Comparison of ENCODE assay signal across 8 mouse cellular contexts in genomic region chr6:145276265-145276780, GRCm38 (mm10). TPM values are rescaled to one million over a fixed set of nuclear protein-coding genes. Genes with fewer than 3 reads are reported as not detected.
DNase-seq lines count a peak whose midpoint lies in the region; ATAC-seq and TF ChIP-seq lines count a peak whose summit lies in the region.

No protein-coding gene starts in this region.

- peak overlapping the region; percentile 37; the same call in 1 of the 2 replicates for H3K27ac ChIP-seq in liver, embryonic 14.5 days
- no peak overlapping the region for H3K27ac ChIP-seq in stomach, embryonic 14.5 days (ENCODE audit: low read length)

- no peaks in the 10 kb centered on the region for H3K36me3 ChIP-seq in liver, embryonic 14.5 days (replicated peaks; ENCODE audit: control insufficient read depth, insufficient read depth, low read depth)
- no peaks in the 10 kb centered on the region for H3K36me3 ChIP-seq in stomach, embryonic 14.5 days (ENCODE audit: control insufficient read depth, insufficient read depth, low read length)

- no peak for TF ChIP-seq EP300 in liver, embryonic 14.5 days (IDR thresholded peaks at IDR 0.05; ENCODE audit: low read depth)

- intact Hi-C loops in gastrocnemius, postnatal 36 days (cut with DNase I), result no loop called here

- ATAC-seq in inflammation-experienced regulatory T-cells, adult 6 months, result peak; percentile 93
- peak; percentile 76 for ATAC-seq in liver, embryonic 14.5 days (ENCODE audit: insufficient read depth)
- peak; percentile 71; the same call in 1 of the 2 replicates for ATAC-seq in stomach, embryonic 14.5 days (ENCODE audit: insufficient number of reproducible peaks, insufficient read depth, low FRiP score, low read depth)

- 4% methylated on average over 17 of the region's 17 CpGs for WGBS in liver, embryonic 14.5 days (ENCODE audit: insufficient replicate concordance)
- 3% methylated on average over 17 of the region's 17 CpGs for WGBS in stomach, embryonic 14.5 days

- DNase-seq in 3134 (ENCODE audit: extremely low read depth, insufficient read length, low spot score) (peak; percentile 39), WW6 (ENCODE audit: low read depth, low spot score) (peak; percentile 86)
- DNase-seq in cerebellum, postnatal 36 days, result peak; percentile 58 to 67
- peak; percentile 46 to 59 for DNase-seq in gastrocnemius, postnatal 36 days
- peak; percentile 59 to 79 (median 63) for DNase-seq in liver, embryonic 14.5 days (ENCODE audit: low read depth in 3 of 3, low spot score in 3 of 3)
- peak; percentile 64 for DNase-seq in naive thymus-derived CD4-positive, alpha-beta T cell, adult 2 months (ENCODE audit: low read depth)

- peak overlapping the region; percentile 52 for H3K9ac ChIP-seq in liver, embryonic 14.5 days (replicated peaks)
- H3K9ac ChIP-seq in stomach, embryonic 14.5 days (replicated peaks; ENCODE audit: low read depth, low read length), result no peak overlapping the region

- H3K9me3 ChIP-seq in liver, embryonic 14.5 days (ENCODE audit: control insufficient read depth, low read length), result no peaks in the 10 kb centered on the region
- no peaks in the 10 kb centered on the region for H3K9me3 ChIP-seq in stomach, embryonic 14.5 days (ENCODE audit: control insufficient read depth, low read depth, low read length)

- no peaks in the 10 kb centered on the region for H3K27me3 ChIP-seq in liver, embryonic 14.5 days (ENCODE audit: control insufficient read depth, insufficient read depth, low read length)
- H3K27me3 ChIP-seq in stomach, embryonic 14.5 days (ENCODE audit: control insufficient read depth, insufficient read depth, low read length), result no peaks in the 10 kb centered on the region

- H3K4me3 ChIP-seq in liver, embryonic 14.5 days (ENCODE audit: insufficient read depth in 1 of 2, low read depth in 2 of 2, low read length in 2 of 2), result peak overlapping the region; percentile 30 to 32; a peak in 3 of 4 replicates
- 0 out of 2 replicates have a peak overlapping the region, but pooled peaks have one; percentile 3 for H3K4me3 ChIP-seq in stomach, embryonic 14.5 days (ENCODE audit: low read depth, low read length)

- peaks cover 7 to 22% of the 10 kb centered on the region in 2 experiments for H3K4me1 ChIP-seq in liver, embryonic 14.5 days (replicated peaks; ENCODE audit: control insufficient read depth in 2 of 2, insufficient read depth in 2 of 2, low read length in 1 of 2)
- H3K4me1 ChIP-seq in stomach, embryonic 14.5 days (ENCODE audit: control insufficient read depth, insufficient read depth, low read length), result peaks cover 5% of the 10 kb centered on the region

- no peak for TF ChIP-seq CTCF in liver, embryonic 14.5 days (IDR thresholded peaks at IDR 0.05; ENCODE audit: low read depth)

- H3K4me2 ChIP-seq in liver, embryonic 14.5 days (ENCODE audit: low read depth), result peak overlapping the region; percentile 73
- peak overlapping the region; percentile 35 for H3K4me2 ChIP-seq in stomach, embryonic 14.5 days (replicated peaks; ENCODE audit: low read depth, low read length)

RNA-seq across cellular contexts. Expression of gene Kras, which starts 26.3 kb away (rescaled TPM):
- 10 to 100 TPM; 12.5 to 15.9 TPM for total RNA-seq in gastrocnemius, postnatal 36 days (2021)
- 10 to 100 TPM; 23.3 to 49.5 (median 37.0) TPM for polyA plus RNA-seq in inflammation-experienced regulatory T-cells, adult 6 months (2017; shearing (Covaris generic))
- polyA plus RNA-seq in liver, embryonic 14.5 days (2012; rRNA removed), result 12.1 and 17.8 TPM in 2 replicates
- 47.0 and 52.2 TPM in 2 replicates for polyA plus RNA-seq in liver, embryonic 14.5 days (2014; fragmentation: Nextera tagmentation; extraction: Ambion mirVana)
- polyA plus RNA-seq in stomach, embryonic 14.5 days (2014; fragmentation: Nextera tagmentation; extraction: Ambion mirVana), result 81.1 and 87.9 TPM in 2 replicates
